ENCODE assay signal across 20 mouse cellular contexts in genomic region chr12:31461371-31461770, GRCm38 (mm10).
"Had no signal": no experiment of that assay in that cellular context is flagged by ENCODE, and none has a peak within 500 bp of the region (broad histone marks: within the 10 kb centered on the region; RNA-seq: fewer than 3 reads in every experiment).

No protein-coding gene starts in this region.

- H3K9ac ChIP-seq: lung, embryonic 15.5 days; midbrain, embryonic 12.5 days; neural tube, embryonic 13.5 days; neural tube, embryonic 15.5 days; stomach, embryonic 15.5 days had no signal

- H3K9me3 ChIP-seq: lung, embryonic 15.5 days; midbrain, embryonic 10.5 days; midbrain, embryonic 12.5 days; neural tube, embryonic 13.5 days; neural tube, embryonic 15.5 days; stomach, embryonic 15.5 days had no signal

- H3K4me3 ChIP-seq: lung, embryonic 15.5 days; midbrain, embryonic 10.5 days; midbrain, embryonic 12.5 days; myocyte; neural tube, embryonic 13.5 days; neural tube, embryonic 15.5 days; stomach, embryonic 15.5 days had no signal

- H3K4me2 ChIP-seq: lung, embryonic 15.5 days; midbrain, embryonic 12.5 days; neural tube, embryonic 13.5 days; neural tube, embryonic 15.5 days; stomach, embryonic 15.5 days had no signal

- H3K27me3 ChIP-seq: lung, embryonic 15.5 days; midbrain, embryonic 12.5 days; neural tube, embryonic 13.5 days; neural tube, embryonic 15.5 days; stomach, embryonic 15.5 days had no signal

- ATAC-seq: lung, postnatal 0 days; midbrain, embryonic 16.5 days had no signal

- DNase-seq: lung, adult 18-20 months; lung, postnatal 14 days; lung, postnatal 4 days; midbrain, embryonic 14.5 days; retina, postnatal 1 day; right cerebral cortex, adult 18-20 months; right cerebral cortex, postnatal 25 days; right cerebral cortex, postnatal 4 days; thymus, adult 18-20 months; thymus, postnatal 14 days; thymus, postnatal 36 days had no signal

- H3K36me3 ChIP-seq: lung, embryonic 15.5 days; midbrain, embryonic 10.5 days; midbrain, embryonic 12.5 days; neural tube, embryonic 13.5 days; neural tube, embryonic 15.5 days; stomach, embryonic 15.5 days had no signal

- H3K27ac ChIP-seq: lung, embryonic 15.5 days; midbrain, embryonic 10.5 days; midbrain, embryonic 12.5 days; neural tube, embryonic 13.5 days; neural tube, embryonic 15.5 days; stomach, embryonic 15.5 days had no signal

- H3K4me1 ChIP-seq: lung, embryonic 15.5 days; midbrain, embryonic 10.5 days; midbrain, embryonic 12.5 days; neural tube, embryonic 13.5 days; neural tube, embryonic 15.5 days; stomach, embryonic 15.5 days had no signal
